Mouse (Mus musculus) retina, adult 2 months (tissue): ENCODE measurements around the gene Atp6v1c2.
A peak's percentile ranks its signal among the peaks of the same experiment; 100 is the strongest.

Experiments used
- DNase-seq: peaks from one replicate; pipeline ENCODE4 v3.0.0-alpha.2; 2012; ENCODE audit warnings: low read depth, low spot score

Atp6v1c2 gene

GRCm38 (mm10) chr12:17329259-17329658, at the start of gene Atp6v1c2:
Atp6v1c2 (minus strand) TSS chr12:17329359.
- no peak for DNase-seq

- DNase-seq: no peak
Measured at GRCm38 (mm10) chr12:17376521-17376920, 47.4 kb upstream of the Atp6v1c2 start.

- DNase-seq: no peak
Measured at GRCm38 (mm10) chr12:17375243-17375642, 46.1 kb upstream of the Atp6v1c2 start.

- DNase-seq: no peak
Measured at GRCm38 (mm10) chr12:17373470-17373975, 44.4 kb upstream of the Atp6v1c2 start.

- no peak for DNase-seq
Measured at GRCm38 (mm10) chr12:17372696-17373095, 43.5 kb upstream of the Atp6v1c2 start.

- DNase-seq: no peak
Measured at GRCm38 (mm10) chr12:17371589-17372235, 42.6 kb upstream of the Atp6v1c2 start.

- no peak for DNase-seq
Measured at GRCm38 (mm10) chr12:17369551-17370325, 40.6 kb upstream of the Atp6v1c2 start.

- DNase-seq: no peak
Measured at GRCm38 (mm10) chr12:17369111-17369510, 40.0 kb upstream of the Atp6v1c2 start.

- DNase-seq: no peak
Measured at GRCm38 (mm10) chr12:17366981-17367380, 37.8 kb upstream of the Atp6v1c2 start.

- DNase-seq: no peak
Measured at GRCm38 (mm10) chr12:17362316-17362715, 33.2 kb upstream of the Atp6v1c2 start.

GRCm38 (mm10) chr12:17360650-17361049, 31.5 kb upstream of the Atp6v1c2 start:
- DNase-seq: no peak

GRCm38 (mm10) chr12:17360104-17360503, 30.9 kb upstream of the Atp6v1c2 start:
- DNase-seq: no peak

GRCm38 (mm10) chr12:17358981-17359380, 29.8 kb upstream of the Atp6v1c2 start:
- DNase-seq: no peak

GRCm38 (mm10) chr12:17357795-17358194, 28.6 kb upstream of the Atp6v1c2 start:
- no peak for DNase-seq

GRCm38 (mm10) chr12:17356853-17357252, 27.7 kb upstream of the Atp6v1c2 start:
- no peak for DNase-seq

GRCm38 (mm10) chr12:17350106-17350505, 20.9 kb upstream of the Atp6v1c2 start:
- DNase-seq: no peak

GRCm38 (mm10) chr12:17348048-17349036, 19.2 kb upstream of the Atp6v1c2 start, which contains the start of gene Nol10:
Nol10 (plus strand) TSS chr12:17348458.
- DNase-seq: peak; percentile 82

- no peak for DNase-seq
Measured at GRCm38 (mm10) chr12:17347327-17348047, 18.3 kb upstream of the Atp6v1c2 start.

GRCm38 (mm10) chr12:17339114-17339905, 10.2 kb upstream of the Atp6v1c2 start:
- DNase-seq: no peak

- no peak for DNase-seq
Measured at GRCm38 (mm10) chr12:17338338-17338737, 9.2 kb upstream of the Atp6v1c2 start.
